Mouse (Mus musculus): ENCODE data around the gene Vwde. TPM values are rescaled to one million over a fixed set of nuclear protein-coding genes. Genes with fewer than 3 reads are reported as not detected.

Vwde gene
- polyA plus RNA-seq, 1 experiment from 2014 or later = not detected

DNA sequence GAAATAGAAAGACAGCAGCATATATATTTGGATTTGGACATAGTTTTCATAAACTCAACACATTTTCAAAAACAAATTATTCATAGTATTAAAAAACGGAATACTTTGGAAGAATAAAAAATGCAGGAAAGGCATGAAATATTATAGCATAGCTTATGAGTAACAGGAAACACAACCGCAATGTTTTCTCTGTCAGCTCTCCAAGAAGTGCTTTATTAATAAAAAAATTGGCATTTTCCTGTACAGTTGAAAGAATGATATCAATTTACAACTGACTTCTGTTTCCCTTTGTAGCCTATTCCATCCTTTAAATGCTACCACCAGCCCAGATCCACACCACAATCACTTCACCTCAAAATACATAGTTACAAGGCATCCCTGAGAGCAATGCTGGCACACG, 44.7 kb downstream of the Vwde start:
- TF ChIP-seq EP300 (optimal IDR thresholded peaks at IDR 0.05) (no peak), CTCF (IDR thresholded peaks at IDR 0.05; ENCODE audit: low read depth) (no peak)
- no peaks in the 10 kb centered on the region for H3K4me1 ChIP-seq (replicated peaks; ENCODE audit: control insufficient read depth, insufficient read depth)
- no peak overlapping the region for H3K4me3 ChIP-seq (ENCODE audit: low read depth, low read length)
- H3K4me2 ChIP-seq (replicated peaks; ENCODE audit: low read depth) = no peak overlapping the region
- H3K9me3 ChIP-seq (ENCODE audit: control insufficient read depth, low read length) = no peaks in the 10 kb centered on the region
- WGBS = 62% methylated on average over 3 of the region's 3 CpGs
- no peak overlapping the region for H3K27ac ChIP-seq (replicated peaks)
- no peak overlapping the region for H3K9ac ChIP-seq (ENCODE audit: low read length)
- no peak for DNase-seq (ENCODE audit: low spot score)
- no peaks in the 10 kb centered on the region for H3K36me3 ChIP-seq (ENCODE audit: control insufficient read depth, insufficient read depth, low read length)
- H3K27me3 ChIP-seq (ENCODE audit: control insufficient read depth, insufficient read depth, low read length) = no peaks in the 10 kb centered on the region
- ATAC-seq (ENCODE audit: low FRiP score, low TSS enrichment) = no peak

- H3K27ac ChIP-seq (replicated peaks) = no peak overlapping the region
- WGBS = 49% methylated on average over 3 of the region's 3 CpGs
- no peaks in the 10 kb centered on the region for H3K4me1 ChIP-seq (replicated peaks; ENCODE audit: control insufficient read depth, insufficient read depth)
- no peaks in the 10 kb centered on the region for H3K9me3 ChIP-seq (ENCODE audit: control insufficient read depth, low read length)
- DNase-seq (ENCODE audit: low spot score) (no peak), ATAC-seq (ENCODE audit: low FRiP score, low TSS enrichment) (no peak)
- H3K9ac ChIP-seq (ENCODE audit: low read length) = no peak overlapping the region
- H3K36me3 ChIP-seq (ENCODE audit: control insufficient read depth, insufficient read depth, low read length) = no peaks in the 10 kb centered on the region
- no peaks in the 10 kb centered on the region for H3K27me3 ChIP-seq (ENCODE audit: control insufficient read depth, insufficient read depth, low read length)
- TF ChIP-seq EP300 (optimal IDR thresholded peaks at IDR 0.05) = no peak
- TF ChIP-seq CTCF (IDR thresholded peaks at IDR 0.05; ENCODE audit: low read depth) = no peak
- H3K4me2 ChIP-seq (replicated peaks; ENCODE audit: low read depth) = no peak overlapping the region
- H3K4me3 ChIP-seq (ENCODE audit: low read depth, low read length) = no peak overlapping the region
These were observed 55.2 kb downstream of the Vwde start for GRCm38 (mm10) chr6:13169459-13170150.

DNA sequence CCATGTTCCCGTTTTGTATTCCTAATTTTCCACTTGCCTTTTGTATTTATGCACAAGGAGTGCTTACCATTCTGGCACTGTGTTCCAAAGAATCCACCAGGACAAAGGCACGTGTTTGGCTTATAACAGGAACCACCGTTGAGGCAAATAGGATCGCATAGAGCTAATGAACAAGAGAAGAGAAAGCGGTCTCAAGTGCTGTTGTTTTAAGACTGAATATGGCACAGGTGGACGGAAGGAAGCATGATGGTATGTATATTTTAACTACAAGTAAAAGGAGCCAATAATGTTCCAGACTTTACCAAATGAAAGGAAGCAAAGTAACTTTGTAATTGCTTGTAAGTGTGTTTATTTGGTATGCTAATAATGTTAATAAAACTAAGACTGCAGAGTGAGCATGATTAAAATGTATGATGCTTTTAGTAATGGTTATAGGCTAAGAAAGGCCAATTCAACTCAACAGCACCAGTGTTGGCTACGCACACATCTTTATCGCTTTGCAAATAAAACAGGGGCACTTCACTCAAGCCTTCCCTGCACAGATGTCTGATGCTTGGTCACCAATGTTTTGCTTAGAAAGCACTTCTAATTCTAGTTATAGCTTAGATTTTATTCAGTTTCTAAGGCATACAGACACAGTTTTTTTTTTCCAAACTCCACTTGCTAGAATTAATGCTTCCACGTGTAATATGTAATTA, 58.4 kb downstream of the Vwde start:
- no peak for ATAC-seq (ENCODE audit: low FRiP score, low TSS enrichment)
- DNase-seq (ENCODE audit: low spot score) = no peak
- Histone ChIP-seq H3K36me3 (ENCODE audit: control insufficient read depth, insufficient read depth, low read length) (no peaks in the 10 kb centered on the region), H3K4me3 (ENCODE audit: low read depth, low read length) (no peak overlapping the region), H3K27ac (replicated peaks) (no peak overlapping the region), H3K9me3 (ENCODE audit: control insufficient read depth, low read length) (no peaks in the 10 kb centered on the region), H3K9ac (ENCODE audit: low read length) (no peak overlapping the region), H3K27me3 (ENCODE audit: control insufficient read depth, insufficient read depth, low read length) (no peaks in the 10 kb centered on the region), H3K4me1 (replicated peaks; ENCODE audit: control insufficient read depth, insufficient read depth) (no peaks in the 10 kb centered on the region), H3K4me2 (replicated peaks; ENCODE audit: low read depth) (no peak overlapping the region)
- WGBS = 71% methylated on average over 9 of the region's 9 CpGs
- TF ChIP-seq CTCF (IDR thresholded peaks at IDR 0.05; ENCODE audit: low read depth) = no peak
- no peak for TF ChIP-seq EP300 (optimal IDR thresholded peaks at IDR 0.05)

- no peaks in the 10 kb centered on the region for H3K9me3 ChIP-seq (ENCODE audit: control insufficient read depth, low read length)
- H3K4me2 ChIP-seq (replicated peaks; ENCODE audit: low read depth) = no peak overlapping the region
- no peaks in the 10 kb centered on the region for H3K4me1 ChIP-seq (replicated peaks; ENCODE audit: control insufficient read depth, insufficient read depth)
- TF ChIP-seq EP300 (optimal IDR thresholded peaks at IDR 0.05) (no peak), CTCF (IDR thresholded peaks at IDR 0.05; ENCODE audit: low read depth) (peak; percentile 59)
- H3K4me3 ChIP-seq (ENCODE audit: low read depth, low read length) = no peak overlapping the region
- H3K9ac ChIP-seq (ENCODE audit: low read length) = no peak overlapping the region
- no peaks in the 10 kb centered on the region for H3K27me3 ChIP-seq (ENCODE audit: control insufficient read depth, insufficient read depth, low read length)
- DNase-seq (ENCODE audit: low spot score) (no peak), ATAC-seq (ENCODE audit: low FRiP score, low TSS enrichment) (no peak)
- WGBS = 83% methylated on average over 2 of the region's 2 CpGs
- no peaks in the 10 kb centered on the region for H3K36me3 ChIP-seq (ENCODE audit: control insufficient read depth, insufficient read depth, low read length)
- no peak overlapping the region for H3K27ac ChIP-seq (replicated peaks)
These were observed 65.3 kb downstream of the Vwde start for GRCm38 (mm10) chr6:13159437-13159836.

- Histone ChIP-seq H3K4me3 (ENCODE audit: low read depth, low read length) (no peak overlapping the region), H3K36me3 (ENCODE audit: control insufficient read depth, insufficient read depth, low read length) (no peaks in the 10 kb centered on the region), H3K9ac (ENCODE audit: low read length) (no peak overlapping the region), H3K9me3 (ENCODE audit: control insufficient read depth, low read length) (no peaks in the 10 kb centered on the region), H3K27me3 (ENCODE audit: control insufficient read depth, insufficient read depth, low read length) (no peaks in the 10 kb centered on the region), H3K27ac (replicated peaks) (no peak overlapping the region), H3K4me2 (replicated peaks; ENCODE audit: low read depth) (no peak overlapping the region), H3K4me1 (replicated peaks; ENCODE audit: control insufficient read depth, insufficient read depth) (no peaks in the 10 kb centered on the region)
- ATAC-seq (ENCODE audit: low FRiP score, low TSS enrichment) = no peak
- TF ChIP-seq EP300 (optimal IDR thresholded peaks at IDR 0.05) = no peak
- TF ChIP-seq CTCF (IDR thresholded peaks at IDR 0.05; ENCODE audit: low read depth) = no peak
- 96% methylated on average over 9 of the region's 9 CpGs for WGBS
- no peak for DNase-seq (ENCODE audit: low spot score)
These were observed 70.7 kb downstream of the Vwde start for GRCm38 (mm10) chr6:13153888-13154697.
